Mouse (Mus musculus): ENCODE results near the gene Azi2.

DNA sequence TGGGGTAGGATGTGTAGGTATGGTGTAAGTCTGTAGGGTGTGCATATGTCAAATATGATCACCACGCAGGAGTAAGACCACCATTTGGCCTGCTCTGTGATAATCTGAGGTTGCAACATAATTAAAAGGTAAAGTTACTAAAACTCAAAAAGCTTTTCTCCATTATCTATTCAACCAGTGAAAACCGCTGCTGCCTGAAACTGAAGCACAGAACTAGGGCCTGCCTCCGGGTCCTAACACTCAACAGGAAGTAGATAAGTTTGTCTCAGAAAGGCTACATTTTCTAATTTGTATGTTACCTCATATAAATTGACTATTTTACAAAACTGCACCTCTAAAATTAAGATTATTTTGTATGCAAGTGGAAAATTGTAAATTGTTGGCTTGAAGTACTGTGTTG is 38.8 kb upstream of the Azi2 start:
- TF ChIP-seq CTCF (IDR thresholded peaks at IDR 0.05; ENCODE audit: extremely low read depth, insufficient read length, insufficient replicate concordance, low read depth, low read length) (no peak), POLR2A (IDR thresholded peaks at IDR 0.05; ENCODE audit: low read depth, low read length) (no peak)
